Mouse (Mus musculus) CH12.LX (cell line): ENCODE measurements around the gene Rabep1. TPM values are rescaled to one million over a fixed set of nuclear protein-coding genes. Genes with fewer than 3 reads are reported as not detected.

Experiments
- DNase-seq: peaks from one replicate; pipeline ENCODE4 v3.0.0-alpha.2; 2013; ENCODE audit errors: extremely low read depth
- H3K27ac ChIP-seq: 2 replicates; pipeline ENCODE4 v1.5.1; 2012; ENCODE audit warnings: low read depth, mild to moderate bottlenecking, control low read depth, moderate library complexity; ENCODE audit not compliant: insufficient read depth
- H3K27me3 ChIP-seq: replicated peaks from 2 replicates; pipeline ENCODE3; 2012; ENCODE audit warnings: inconsistent platforms
- H3K36me3 ChIP-seq, 2 experiments: replicated peaks in 1 of 2; 2 replicates each; pipeline versions ENCODE3 to v1.6.1; 2012; ENCODE audit warnings: inconsistent platforms in 1 of 2, low read length in 1 of 2, mild to moderate bottlenecking in 1 of 2, mixed read lengths in 1 of 2, moderate library complexity in 1 of 2; ENCODE audit not compliant: control insufficient read depth in 1 of 2, insufficient read depth in 1 of 2
- H3K4me1 ChIP-seq, 2 experiments: 2 replicates each; pipeline ENCODE4 v1.6.1; 2012; ENCODE audit warnings: inconsistent platforms in 1 of 2, moderate library complexity in 1 of 2; ENCODE audit not compliant: insufficient read depth in 2 of 2, control insufficient read depth in 1 of 2
- H3K4me2 ChIP-seq: 2 replicates; pipeline ENCODE4 v1.6.1; 2012; ENCODE audit warnings: low read depth, mild to moderate bottlenecking, control low read depth; ENCODE audit not compliant: poor library complexity, insufficient read depth, severe bottlenecking
- H3K4me3 ChIP-seq, 3 experiments: fragments of 150-350 bp in 1 of 3; sonication (generic) in 1 of 3; replicated peaks in 1 of 3; 2 replicates each; pipeline versions ENCODE3 to v1.5.1; 2011 to 2012; ENCODE audit warnings: low read depth in 2 of 3, low read length in 2 of 3, mild to moderate bottlenecking in 2 of 3, moderate library complexity in 2 of 3, control low read depth in 1 of 3, improper control_type of control experiment in 1 of 3, inconsistent platforms in 1 of 3, mixed read lengths in 1 of 3; ENCODE audit not compliant: poor library complexity in 1 of 3
- H3K79me2 ChIP-seq: replicated peaks from 2 replicates; pipeline ENCODE4 v1.6.1; 2012; ENCODE audit warnings: mild to moderate bottlenecking, moderate library complexity; ENCODE audit not compliant: control insufficient read depth, poor library complexity, insufficient read depth, severe bottlenecking; ENCODE audit errors: extremely low read depth
- H3K9ac ChIP-seq: 2 replicates; pipeline ENCODE4 v1.6.1; 2012; ENCODE audit warnings: low read depth, mild to moderate bottlenecking, control low read depth, moderate library complexity; ENCODE audit not compliant: insufficient read depth
- H3K9me3 ChIP-seq: replicated peaks from 2 replicates; pipeline ENCODE3; 2012; ENCODE audit warnings: low read length, inconsistent platforms, mixed read lengths
- CHD1 ChIP-seq: IDR thresholded peaks from 2 replicates; pipeline ENCODE4 v1.6.1; 2012; ENCODE audit warnings: low read depth, low read length, improper control_type of control experiment, inconsistent platforms
- CTCF ChIP-seq, 2 experiments: IDR thresholded peaks in 1 of 2; conservative IDR thresholded peaks in 1 of 2; 2 replicates each; pipeline ENCODE4 v1.5.1; 2011 to 2012; ENCODE audit warnings: low read depth in 2 of 2, low read length in 2 of 2, improper control_type of control experiment in 1 of 2, inconsistent platforms in 1 of 2, mild to moderate bottlenecking in 1 of 2, moderate library complexity in 1 of 2
- EP300 ChIP-seq: IDR thresholded peaks from 2 replicates; pipeline ENCODE4 v1.6.1; 2011; ENCODE audit warnings: low read length, improper control_type of control experiment
- GABPA ChIP-seq: IDR thresholded peaks from 2 replicates; pipeline ENCODE4 v1.6.1; 2012; ENCODE audit warnings: low read depth, low read length, improper control_type of control experiment, inconsistent platforms; ENCODE audit not compliant: insufficient replicate concordance
- IRF4 ChIP-seq: IDR thresholded peaks from 2 replicates; pipeline ENCODE4 v1.6.1; 2014; ENCODE audit warnings: low read depth, mild to moderate bottlenecking, inconsistent platforms, low read length, improper control_type of control experiment
- MAX ChIP-seq: IDR thresholded peaks from 2 replicates; pipeline ENCODE4 v1.6.1; 2011; ENCODE audit warnings: low read length, improper control_type of control experiment
- NELFE ChIP-seq: IDR thresholded peaks from 2 replicates; pipeline ENCODE4 v1.6.1; 2011; ENCODE audit warnings: low read depth, low read length, improper control_type of control experiment
- NRF1 ChIP-seq: IDR thresholded peaks from 2 replicates; pipeline ENCODE4 v1.6.1; 2014; ENCODE audit warnings: low read depth, mild to moderate bottlenecking, inconsistent platforms, low read length, improper control_type of control experiment, moderate library complexity
- POLR2AphosphoS2 ChIP-seq: IDR thresholded peaks from 2 replicates; pipeline ENCODE4 v1.6.1; 2011; ENCODE audit warnings: low read depth, low read length, improper control_type of control experiment
- SMC3 ChIP-seq: IDR thresholded peaks from 2 replicates; pipeline ENCODE4 v1.6.1; 2011; ENCODE audit warnings: low read depth, low read length, improper control_type of control experiment
- TCF12 ChIP-seq: IDR thresholded peaks from 2 replicates; pipeline ENCODE4 v1.6.1; 2014; ENCODE audit warnings: low read depth, mild to moderate bottlenecking, inconsistent platforms, low read length, improper control_type of control experiment
- UBTF ChIP-seq: IDR thresholded peaks from 2 replicates; pipeline ENCODE4 v1.6.1; 2012; ENCODE audit warnings: low read depth, mild to moderate bottlenecking, inconsistent platforms, low read length, improper control_type of control experiment, moderate library complexity
- ZKSCAN1 ChIP-seq: IDR thresholded peaks from 2 replicates; pipeline ENCODE4 v1.6.1; 2012; ENCODE audit warnings: low read depth, inconsistent platforms, low read length, improper control_type of control experiment, borderline replicate concordance
- ZMIZ1 ChIP-seq: IDR thresholded peaks from 2 replicates; pipeline ENCODE4 v1.6.1; 2012; ENCODE audit warnings: low read depth, mild to moderate bottlenecking, inconsistent platforms, low read length, improper control_type of control experiment
- ZNF384 ChIP-seq: IDR thresholded peaks from 2 replicates; pipeline ENCODE4 v1.6.1; 2012; ENCODE audit warnings: low read depth, low read length, improper control_type of control experiment, inconsistent platforms
- dilution Hi-C: fragments of 300-500 bp; cut with MboI; formaldehyde crosslinking; loops from 2 replicates; pipeline ENCODE4 v1.14.3; 2020; ENCODE audit warnings: low sequenced_read_pairs; ENCODE audit not compliant: extremely low pct_unique_long_range_greater_than_20kb, extremely low pct_ligation_motif_present
- in situ Hi-C: fragments of 300-500 bp; cut with MboI; formaldehyde crosslinking; loops from 3 replicates; pipeline ENCODE4 v1.14.3; 2019; ENCODE audit warnings: low sequenced_read_pairs, low pct_ligation_motif_present, low pct_unique_long_range_greater_than_20kb, mixed read lengths
- polyA plus RNA-seq: library from polyadenylated mRNA; unstranded; fragments of >175 nt; gene quantifications from 2 replicates; pipeline ENCODE4 v1.2.1, GENCODE M21; 2012; ENCODE audit warnings: low read depth; ENCODE audit not compliant: insufficient read length
- total RNA-seq, 2 experiments: library from RNA; depleted of rRNA; stranded (reverse); fragments of 300-350 nt in 1 of 2; fragments of >200 nt in 1 of 2; gene quantifications; 2 replicates each; pipeline ENCODE4 v1.2.3; 2012 to 2014

Rabep1 gene
- total and polyA plus RNA-seq, 3 experiments: 22.3 to 28.3 (median 26.1) TPM

- Histone ChIP-seq H3K9ac (no peak overlapping the region), H3K36me3 (no peaks in the 10 kb centered on the region), H3K27me3 (peaks cover 1% of the 10 kb centered on the region), H3K27ac (no peak overlapping the region), H3K4me2 (no peak overlapping the region), H3K9me3 (peaks cover 9% of the 10 kb centered on the region), H3K4me3 (no peak overlapping the region), H3K79me2 (no peaks in the 10 kb centered on the region), H3K4me1 (peaks cover 9 to 30% of the 10 kb centered on the region in 2 experiments)
- in situ Hi-C loops (no loop called here), dilution Hi-C loops (no loop called here)
- DNase-seq: no peak
- TF ChIP-seq ZNF384: no peak
These were observed 27.8 kb upstream of the Rabep1 start for GRCm38 (mm10) chr11:70816770-70817169.

GRCm38 (mm10) chr11:70820120-70820519 is 24.5 kb upstream of the Rabep1 start:
- Histone ChIP-seq H3K36me3 (no peaks in the 10 kb centered on the region), H3K4me1 (peaks cover 0 to 19% of the 10 kb centered on the region in 2 experiments; a peak in 3 of 4 replicates), H3K4me2 (no peak overlapping the region), H3K27me3 (peaks cover 6% of the 10 kb centered on the region), H3K9ac (no peak overlapping the region), H3K27ac (no peak overlapping the region), H3K9me3 (peaks cover 9% of the 10 kb centered on the region), H3K79me2 (no peaks in the 10 kb centered on the region), H3K4me3 (no peak overlapping the region)
- no peak for TF ChIP-seq TCF12
- no peak for TF ChIP-seq MAX
- no peak for TF ChIP-seq CTCF (conservative IDR thresholded peaks at IDR 0.05 in 1 of 2, IDR thresholded peaks at IDR 0.05 in 1 of 2; ENCODE audit: low read depth in 2 of 2, low read length in 2 of 2)
- no peak for TF ChIP-seq NELFE
- no peak for TF ChIP-seq CHD1
- TF ChIP-seq ZMIZ1: no peak
- TF ChIP-seq GABPA: no peak
- no peak for TF ChIP-seq POLR2AphosphoS2
- TF ChIP-seq IRF4: no peak
- no peak for TF ChIP-seq ZKSCAN1
- no peak for TF ChIP-seq EP300
- TF ChIP-seq SMC3: no peak
- TF ChIP-seq UBTF: no peak
- no peak for TF ChIP-seq NRF1
- dilution Hi-C loops: no loop called here
- in situ Hi-C loops: no loop called here
- no peak for DNase-seq
